19 mouse cellular contexts compared by ENCODE assay signal in genomic region chr9:67130730-67131440, GRCm38 (mm10).
DNase-seq lines count a peak whose midpoint lies in the region; ATAC-seq lines count a peak whose summit lies in the region.
"Had no signal": no experiment of that assay in that cellular context is flagged by ENCODE, and none has a peak within 500 bp of the region (broad histone marks: within the 10 kb centered on the region; RNA-seq: fewer than 3 reads in every experiment).

No protein-coding gene starts in this region.

- no peak overlapping the region for H3K4me3 ChIP-seq in embryonic facial prominence, embryonic 14.5 days (ENCODE audit: low read depth, low read length)
- no peak overlapping the region for H3K4me3 ChIP-seq in embryonic facial prominence, embryonic 10.5 days
- H3K4me3 ChIP-seq in hindbrain, embryonic 10.5 days, result no peak overlapping the region
- no peak overlapping the region for H3K4me3 ChIP-seq in hindbrain, embryonic 14.5 days (replicated peaks; ENCODE audit: low read length)
- H3K4me3 ChIP-seq: embryonic facial prominence, embryonic 12.5 days; heart, embryonic 12.5 days; limb, embryonic 12.5 days; liver, embryonic 15.5 days had no signal

- 60% methylated on average over 8 of the region's 8 CpGs for WGBS in embryonic facial prominence, embryonic 14.5 days
- 79% methylated on average over 8 of the region's 8 CpGs for WGBS in embryonic facial prominence, embryonic 10.5 days
- 80% methylated on average over 8 of the region's 8 CpGs for WGBS in hindbrain, embryonic 10.5 days
- WGBS in hindbrain, embryonic 14.5 days, result 67% methylated on average over 8 of the region's 8 CpGs

- ATAC-seq in embryonic facial prominence, embryonic 14.5 days (ENCODE audit: low read depth), result no peak
- no peak for ATAC-seq in hindbrain, embryonic 14.5 days (ENCODE audit: low FRiP score)
- ATAC-seq: activated CD4-positive, CD25-positive, alpha-beta regulatory T cell, adult 4 months had no signal

- no peak overlapping the region; the same call in 1 of the 2 replicates for H3K27ac ChIP-seq in embryonic facial prominence, embryonic 14.5 days (replicated peaks; ENCODE audit: low read depth, low read length)
- no peak overlapping the region for H3K27ac ChIP-seq in embryonic facial prominence, embryonic 10.5 days (replicated peaks)
- H3K27ac ChIP-seq in hindbrain, embryonic 10.5 days, result 0 out of 2 replicates have a peak overlapping the region, but pooled peaks have one; percentile 12
- no peak overlapping the region for H3K27ac ChIP-seq in hindbrain, embryonic 14.5 days
- H3K27ac ChIP-seq: embryonic facial prominence, embryonic 12.5 days; limb, embryonic 12.5 days; liver, embryonic 15.5 days had no signal

- H3K4me2 ChIP-seq in embryonic facial prominence, embryonic 14.5 days (ENCODE audit: low read depth, low read length), result no peak overlapping the region
- no peak overlapping the region for H3K4me2 ChIP-seq in hindbrain, embryonic 14.5 days (replicated peaks)
- H3K4me2 ChIP-seq: embryonic facial prominence, embryonic 12.5 days; heart, embryonic 12.5 days; limb, embryonic 12.5 days; liver, embryonic 15.5 days had no signal

- intact Hi-C loops in left cerebral cortex, postnatal 14 days (cut with DNase I), result no loop called here

- no peaks in the 10 kb centered on the region for H3K27me3 ChIP-seq in embryonic facial prominence, embryonic 14.5 days (replicated peaks; ENCODE audit: control insufficient read depth, insufficient read depth, low read length)
- no peaks in the 10 kb centered on the region for H3K27me3 ChIP-seq in embryonic facial prominence, embryonic 10.5 days (replicated peaks; ENCODE audit: low read depth, poor library complexity, severe bottlenecking)
- no peaks in the 10 kb centered on the region for H3K27me3 ChIP-seq in hindbrain, embryonic 10.5 days (ENCODE audit: insufficient read depth, poor library complexity, severe bottlenecking)
- H3K27me3 ChIP-seq in hindbrain, embryonic 14.5 days (ENCODE audit: control insufficient read depth, insufficient read depth, low read length), result no peaks in the 10 kb centered on the region
- H3K27me3 ChIP-seq: embryonic facial prominence, embryonic 12.5 days; heart, embryonic 12.5 days; liver, embryonic 15.5 days had no signal

- H3K36me3 ChIP-seq in embryonic facial prominence, embryonic 14.5 days (ENCODE audit: control insufficient read depth, insufficient read depth, low read length), result no peaks in the 10 kb centered on the region
- no peaks in the 10 kb centered on the region for H3K36me3 ChIP-seq in embryonic facial prominence, embryonic 10.5 days (replicated peaks)
- H3K36me3 ChIP-seq in hindbrain, embryonic 10.5 days, result no peaks in the 10 kb centered on the region
- no peaks in the 10 kb centered on the region for H3K36me3 ChIP-seq in hindbrain, embryonic 14.5 days (replicated peaks; ENCODE audit: control insufficient read depth, insufficient read depth)
- H3K36me3 ChIP-seq: embryonic facial prominence, embryonic 12.5 days; heart, embryonic 12.5 days; limb, embryonic 12.5 days; liver, embryonic 15.5 days had no signal

- H3K4me1 ChIP-seq in embryonic facial prominence, embryonic 14.5 days (ENCODE audit: control insufficient read depth, insufficient read depth, low read length), result peaks cover 17% of the 10 kb centered on the region
- H3K4me1 ChIP-seq in embryonic facial prominence, embryonic 10.5 days, result peaks cover 12% of the 10 kb centered on the region; the same call in 1 of the 2 replicates
- peaks cover 13% of the 10 kb centered on the region; the same call in 1 of the 2 replicates for H3K4me1 ChIP-seq in hindbrain, embryonic 10.5 days (replicated peaks)
- H3K4me1 ChIP-seq in hindbrain, embryonic 14.5 days (replicated peaks; ENCODE audit: control insufficient read depth, insufficient read depth, low read length), result no peaks in the 10 kb centered on the region
- H3K4me1 ChIP-seq: liver, embryonic 15.5 days had no signal

- DNase-seq in embryonic facial prominence, embryonic 14.5 days (ENCODE audit: low spot score), result peak; percentile 72
- no peak for DNase-seq in embryonic facial prominence, embryonic 10.5 days (ENCODE audit: low spot score)
- no peak for DNase-seq in hindbrain, embryonic 10.5 days (ENCODE audit: low spot score)
- no peak for DNase-seq in hindbrain, embryonic 14.5 days (ENCODE audit: low spot score)
- DNase-seq in left cerebral cortex, postnatal 14 days (ENCODE audit: low spot score in 2 of 2), result peak; percentile 20 to 21
- DNase-seq in left cerebral cortex, adult 8-10 months (ENCODE audit: low spot score in 2 of 2), result no peak
- peak; percentile 34 for DNase-seq in gastrocnemius, postnatal 25 days
- DNase-seq in embryo, embryonic 9.5 days (ENCODE audit: extremely low spot score), result no peak
- DNase-seq: adrenal gland, postnatal 25 days; cerebellum, postnatal 25 days; kidney, adult 11 months; kidney, postnatal 36 days; lung, postnatal 14 days; thymus, adult 2 months had no signal

- H3K9ac ChIP-seq in embryonic facial prominence, embryonic 14.5 days (ENCODE audit: low read depth, low read length), result no peak overlapping the region
- no peak overlapping the region for H3K9ac ChIP-seq in hindbrain, embryonic 14.5 days
- H3K9ac ChIP-seq: embryonic facial prominence, embryonic 12.5 days; heart, embryonic 12.5 days; limb, embryonic 12.5 days; liver, embryonic 15.5 days had no signal

- no peaks in the 10 kb centered on the region for H3K9me3 ChIP-seq in embryonic facial prominence, embryonic 14.5 days (ENCODE audit: control insufficient read depth, low read length)
- H3K9me3 ChIP-seq in embryonic facial prominence, embryonic 10.5 days, result no peaks in the 10 kb centered on the region
- no peaks in the 10 kb centered on the region for H3K9me3 ChIP-seq in hindbrain, embryonic 10.5 days
- H3K9me3 ChIP-seq in hindbrain, embryonic 14.5 days (ENCODE audit: control insufficient read depth, low read length), result no peaks in the 10 kb centered on the region
- H3K9me3 ChIP-seq: embryonic facial prominence, embryonic 12.5 days; heart, embryonic 12.5 days; limb, embryonic 12.5 days; liver, embryonic 15.5 days had no signal

Comparison
In these comparisons a context has a peak if more than half of its experiments do, and no peak if none do; other contexts are left out.
1. DNase-seq: peak in embryonic facial prominence, embryonic 14.5 days (single experiment), left cerebral cortex, postnatal 14 days (2 of 2) and gastrocnemius, postnatal 25 days (single experiment); none in embryonic facial prominence, embryonic 10.5 days (single experiment), hindbrain, embryonic 10.5 days (single experiment), hindbrain, embryonic 14.5 days (single experiment), left cerebral cortex, adult 8-10 months (0 of 2) and embryo, embryonic 9.5 days (single experiment).